Mouse (Mus musculus): ENCODE results near the gene Faah. TPM values are rescaled to one million over a fixed set of nuclear protein-coding genes. Genes with fewer than 3 reads are reported as not detected.

The Faah gene
- polyA plus RNA-seq, 1 experiment from 2014 or later, result 13.8 TPM

DNA sequence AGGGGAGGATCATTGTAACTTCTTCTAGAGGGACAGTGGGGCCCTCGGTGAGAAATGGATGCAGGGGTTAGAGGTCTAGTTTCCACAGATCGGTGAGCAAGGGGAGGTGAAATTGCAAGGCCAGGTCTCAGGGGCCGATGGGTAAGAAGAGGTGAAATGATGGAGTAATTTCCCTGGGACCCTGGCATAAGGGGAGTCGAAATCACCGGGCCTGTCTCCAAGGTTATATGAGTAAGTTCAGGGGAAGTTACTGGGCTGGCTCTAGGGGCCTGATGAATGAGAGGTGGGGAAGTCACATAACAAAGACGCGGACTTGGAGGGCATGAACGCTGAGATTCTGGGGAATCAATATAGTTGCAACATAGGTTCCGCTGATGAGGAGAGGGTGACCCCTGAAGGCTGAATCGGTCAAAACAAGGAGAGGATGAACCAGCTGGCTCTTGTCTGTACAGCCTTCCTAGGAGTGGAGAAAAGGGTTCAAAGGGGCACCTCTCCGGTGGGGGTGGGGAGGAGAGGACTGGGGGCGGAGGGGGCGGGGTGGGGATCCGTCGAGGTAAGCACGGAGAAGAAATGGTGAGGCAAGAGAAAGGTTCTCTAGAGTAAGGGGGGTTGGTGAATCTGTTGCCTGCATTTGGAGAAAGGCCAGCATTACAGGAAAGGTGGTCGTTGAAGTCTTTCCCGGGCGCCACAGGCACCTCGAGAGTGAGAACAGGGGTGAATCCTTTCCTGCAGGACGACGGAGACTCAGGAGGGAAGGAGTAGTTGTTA lies 35.0 kb upstream of the Faah start:
- WGBS, result 2% methylated on average over 21 of the region's 22 CpGs

DNA sequence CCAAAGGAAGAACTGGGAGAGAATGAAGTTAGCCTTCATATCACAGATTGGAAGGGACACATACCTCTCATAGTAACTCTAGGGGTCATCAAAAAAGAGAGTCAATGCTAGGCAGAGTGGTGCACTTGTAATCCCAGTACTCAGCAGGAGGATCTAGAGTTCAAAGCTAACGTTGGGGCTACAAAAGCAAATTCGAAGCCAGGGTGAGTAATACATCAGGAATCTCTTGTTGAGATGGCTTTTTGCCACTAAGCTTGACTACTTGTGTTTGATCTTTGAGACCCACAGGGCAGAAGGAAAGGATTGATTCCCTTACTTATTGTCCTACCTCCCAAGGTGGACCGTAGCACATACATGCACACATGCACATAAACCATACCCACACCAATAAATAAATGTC lies 31.5 kb upstream of the Faah start:
- no peak overlapping the region for H3K4me2 ChIP-seq (ENCODE audit: low read length)
- H3K9me3 ChIP-seq (replicated peaks; ENCODE audit: low read length), result no peaks in the 10 kb centered on the region
- DNase-seq (ENCODE audit: low spot score) (no peak), ATAC-seq (replicated peaks; ENCODE audit: low FRiP score, low read depth) (no peak)
- peaks cover 5% of the 10 kb centered on the region; the same call in 1 of the 2 replicates for H3K4me1 ChIP-seq (replicated peaks; ENCODE audit: insufficient read depth, low read length)
- 0 out of 2 replicates have a peak, but pooled peaks cover 2% of the 10 kb centered on the region for H3K36me3 ChIP-seq (ENCODE audit: insufficient read depth, low read length)
- no peak overlapping the region for H3K27ac ChIP-seq
- WGBS, result 83% methylated on average over 3 of the region's 3 CpGs
- no peak overlapping the region for H3K9ac ChIP-seq (ENCODE audit: low read depth, low read length)
- TF ChIP-seq CTCF (IDR thresholded peaks at IDR 0.05; ENCODE audit: low read depth), result no peak
- no peak overlapping the region for H3K4me3 ChIP-seq (replicated peaks; ENCODE audit: low read depth, low read length)
- H3K27me3 ChIP-seq (ENCODE audit: insufficient read depth, low read length), result no peaks in the 10 kb centered on the region

More for the DNA sequence above, 35.0 kb upstream of the Faah start:
- Histone ChIP-seq H3K4me1 (replicated peaks; ENCODE audit: insufficient read depth, low read length) (peaks cover 5% of the 10 kb centered on the region; the same call in 1 of the 2 replicates), H3K36me3 (ENCODE audit: insufficient read depth, low read length) (0 out of 2 replicates have a peak, but pooled peaks cover 2% of the 10 kb centered on the region), H3K27me3 (ENCODE audit: insufficient read depth, low read length) (no peaks in the 10 kb centered on the region), H3K4me2 (ENCODE audit: low read length) (peak overlapping the region; percentile 88), H3K9ac (ENCODE audit: low read depth, low read length) (peak overlapping the region; percentile 66), H3K9me3 (replicated peaks; ENCODE audit: low read length) (no peaks in the 10 kb centered on the region), H3K27ac (peak overlapping the region; percentile 92), H3K4me3 (replicated peaks; ENCODE audit: low read depth, low read length) (peak overlapping the region; percentile 58)
- TF ChIP-seq CTCF (IDR thresholded peaks at IDR 0.05; ENCODE audit: low read depth), result peak; percentile 53; the same call in 1 of the 2 replicates
- DNase-seq (ENCODE audit: low spot score) (peak; percentile 86), ATAC-seq (replicated peaks; ENCODE audit: low FRiP score, low read depth) (peak; percentile 76)

DNA sequence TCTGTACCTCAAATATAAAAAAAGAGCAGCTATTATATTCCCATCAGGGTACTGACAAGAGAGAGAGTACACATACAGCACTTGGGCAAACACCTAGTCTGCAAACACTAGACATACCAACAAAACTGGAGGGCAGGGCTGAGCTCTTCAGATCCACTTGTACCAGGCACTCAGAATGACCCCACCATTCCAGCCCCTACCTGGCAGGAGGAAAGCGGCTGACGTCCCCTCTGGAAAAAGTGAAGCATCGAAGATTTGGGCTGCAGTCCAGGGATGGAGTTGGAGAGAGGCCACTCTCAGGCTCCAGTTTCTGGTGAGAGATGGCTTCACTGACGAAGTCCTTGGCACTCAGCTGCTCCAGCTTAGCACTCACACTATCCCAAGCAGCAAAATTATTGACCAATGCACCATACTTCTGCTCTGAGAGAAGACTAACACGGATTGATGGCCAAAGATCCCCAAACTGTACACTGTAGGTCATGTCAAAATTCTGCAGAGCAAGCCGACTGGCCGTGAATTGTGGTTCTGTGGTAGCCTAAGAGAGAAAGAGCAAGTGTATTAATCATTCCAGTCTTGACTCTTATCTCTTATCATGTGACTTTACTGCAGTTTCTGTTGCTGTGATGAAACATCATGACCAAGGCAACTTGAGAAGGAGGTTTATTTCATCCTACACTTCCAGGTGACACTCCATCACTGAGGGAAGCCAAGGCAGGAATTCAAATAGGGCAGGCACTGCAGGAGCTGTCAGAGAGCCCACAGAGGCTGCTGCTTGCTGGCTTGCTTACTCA lies 30.6 kb upstream of the Faah start:
- ATAC-seq (replicated peaks; ENCODE audit: low FRiP score, low read depth), result no peak
- no peaks in the 10 kb centered on the region for H3K9me3 ChIP-seq (replicated peaks; ENCODE audit: low read length)
- H3K27ac ChIP-seq, result no peak overlapping the region
- no peak for TF ChIP-seq CTCF (IDR thresholded peaks at IDR 0.05; ENCODE audit: low read depth)
- H3K4me1 ChIP-seq (replicated peaks; ENCODE audit: insufficient read depth, low read length), result peaks cover 5% of the 10 kb centered on the region; the same call in 1 of the 2 replicates
- DNase-seq (ENCODE audit: low spot score), result no peak
- no peaks in the 10 kb centered on the region for H3K27me3 ChIP-seq (ENCODE audit: insufficient read depth, low read length)
- WGBS, result 82% methylated on average over 7 of the region's 7 CpGs
- H3K36me3 ChIP-seq (ENCODE audit: insufficient read depth, low read length), result peaks cover 2% of the 10 kb centered on the region; the same call in 1 of the 2 replicates
- H3K4me2 ChIP-seq (ENCODE audit: low read length), result no peak overlapping the region
- no peak overlapping the region for H3K9ac ChIP-seq (ENCODE audit: low read depth, low read length)
- H3K4me3 ChIP-seq (replicated peaks; ENCODE audit: low read depth, low read length), result no peak overlapping the region

DNA sequence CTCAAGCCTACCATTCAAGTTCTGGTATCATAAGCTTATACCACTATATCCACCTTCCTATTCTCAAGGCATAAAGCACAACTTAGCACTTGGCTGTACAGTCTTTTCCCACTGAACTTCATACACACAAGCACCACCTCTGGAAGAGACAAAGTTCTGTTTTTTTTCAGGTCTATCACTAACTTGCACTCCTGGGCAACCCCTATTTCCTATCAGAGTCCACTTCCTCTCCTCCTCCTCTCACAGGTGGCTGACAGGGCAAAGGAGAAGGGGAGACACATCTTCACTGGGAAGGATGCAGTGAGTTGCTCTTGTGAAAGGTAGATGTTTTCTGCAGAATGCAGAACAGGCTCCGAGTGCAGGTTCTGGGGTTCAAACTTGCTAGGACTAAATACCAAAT lies 30.0 kb upstream of the Faah start:
- no peak overlapping the region for H3K27ac ChIP-seq
- peaks cover 5% of the 10 kb centered on the region; the same call in 1 of the 2 replicates for H3K36me3 ChIP-seq (ENCODE audit: insufficient read depth, low read length)
- H3K9ac ChIP-seq (ENCODE audit: low read depth, low read length), result no peak overlapping the region
- TF ChIP-seq CTCF (IDR thresholded peaks at IDR 0.05; ENCODE audit: low read depth), result no peak
- no peak overlapping the region for H3K4me3 ChIP-seq (replicated peaks; ENCODE audit: low read depth, low read length)
- peaks cover 5% of the 10 kb centered on the region; the same call in 1 of the 2 replicates for H3K4me1 ChIP-seq (replicated peaks; ENCODE audit: insufficient read depth, low read length)
- 86% methylated on average over 1 of the region's 1 CpGs for WGBS
- H3K27me3 ChIP-seq (ENCODE audit: insufficient read depth, low read length), result no peaks in the 10 kb centered on the region
- DNase-seq (ENCODE audit: low spot score) (no peak), ATAC-seq (replicated peaks; ENCODE audit: low FRiP score, low read depth) (no peak)
- H3K4me2 ChIP-seq (ENCODE audit: low read length), result no peak overlapping the region
- H3K9me3 ChIP-seq (replicated peaks; ENCODE audit: low read length), result no peaks in the 10 kb centered on the region

DNA sequence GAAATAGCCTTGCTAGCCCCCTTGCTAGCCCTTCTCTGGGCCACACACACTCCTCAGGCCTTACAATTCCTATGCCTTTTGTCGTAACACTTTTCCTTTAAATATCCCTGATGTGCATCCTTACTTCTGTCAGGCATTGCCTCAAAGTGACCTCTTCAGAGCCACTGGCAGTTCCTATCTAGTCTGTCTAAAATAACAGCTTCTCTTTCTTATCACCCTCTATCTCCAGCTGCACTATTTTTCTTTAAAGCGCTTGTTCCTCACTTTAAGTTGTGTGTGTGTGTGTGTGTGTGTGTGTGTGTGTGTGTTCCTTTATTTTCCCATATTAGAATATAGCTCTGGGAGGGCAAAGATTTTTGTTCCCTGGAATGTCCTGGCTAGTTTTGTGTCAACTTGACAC lies 28.9 kb upstream of the Faah start:
- ATAC-seq (replicated peaks; ENCODE audit: low FRiP score, low read depth) (no peak), DNase-seq (ENCODE audit: low spot score) (no peak)
- Histone ChIP-seq H3K4me1 (replicated peaks; ENCODE audit: insufficient read depth, low read length) (no peaks in the 10 kb centered on the region), H3K9ac (ENCODE audit: low read depth, low read length) (no peak overlapping the region), H3K27ac (no peak overlapping the region), H3K4me3 (replicated peaks; ENCODE audit: low read depth, low read length) (no peak overlapping the region), H3K9me3 (replicated peaks; ENCODE audit: low read length) (no peaks in the 10 kb centered on the region), H3K27me3 (ENCODE audit: insufficient read depth, low read length) (no peaks in the 10 kb centered on the region), H3K36me3 (ENCODE audit: insufficient read depth, low read length) (peaks cover 5% of the 10 kb centered on the region; the same call in 1 of the 2 replicates), H3K4me2 (ENCODE audit: low read length) (no peak overlapping the region)
- no peak for TF ChIP-seq CTCF (IDR thresholded peaks at IDR 0.05; ENCODE audit: low read depth)
- WGBS, result 92% methylated on average over 2 of the region's 2 CpGs

DNA sequence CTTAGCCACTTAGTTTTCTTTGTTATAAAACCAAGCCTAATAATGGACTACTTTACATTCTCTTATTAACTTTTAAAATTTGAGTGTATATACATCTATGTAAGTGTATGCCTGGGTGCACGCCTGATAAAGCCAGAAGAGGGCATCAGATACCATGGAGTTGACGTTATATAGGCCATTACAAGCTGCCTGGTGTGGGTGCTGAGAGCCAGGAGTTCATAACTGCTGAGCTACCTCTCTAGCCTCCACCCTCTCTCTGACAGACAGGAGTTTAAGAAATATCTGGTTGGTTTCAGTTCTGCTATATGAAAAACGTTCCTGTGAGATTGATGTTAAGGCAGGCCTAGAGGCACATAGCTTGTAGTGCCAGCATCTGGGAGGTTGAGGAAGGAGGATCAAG lies 24.5 kb upstream of the Faah start:
- H3K36me3 ChIP-seq (ENCODE audit: insufficient read depth, low read length), result peaks cover 9% of the 10 kb centered on the region; the same call in 1 of the 2 replicates
- H3K27me3 ChIP-seq (ENCODE audit: insufficient read depth, low read length), result no peaks in the 10 kb centered on the region
- H3K4me2 ChIP-seq (ENCODE audit: low read length), result no peak overlapping the region
- no peak overlapping the region for H3K9ac ChIP-seq (ENCODE audit: low read depth, low read length)
- 79% methylated on average over 3 of the region's 3 CpGs for WGBS
- ATAC-seq (replicated peaks; ENCODE audit: low FRiP score, low read depth) (no peak), DNase-seq (ENCODE audit: low spot score) (no peak)
- no peak overlapping the region for H3K4me3 ChIP-seq (replicated peaks; ENCODE audit: low read depth, low read length)
- TF ChIP-seq CTCF (IDR thresholded peaks at IDR 0.05; ENCODE audit: low read depth), result no peak; the same call in 1 of the 2 replicates
- H3K27ac ChIP-seq, result no peak overlapping the region
- no peaks in the 10 kb centered on the region for H3K4me1 ChIP-seq (replicated peaks; ENCODE audit: insufficient read depth, low read length)
- no peaks in the 10 kb centered on the region for H3K9me3 ChIP-seq (replicated peaks; ENCODE audit: low read length)

Data from kidney, postnatal 0 days (tissue).